Mouse (Mus musculus): ENCODE data around the gene Fam107a. TPM values are rescaled to one million over a fixed set of nuclear protein-coding genes. Genes with fewer than 3 reads are reported as not detected.

The Fam107a gene
- total and polyA plus RNA-seq, 3 experiments: not detected

DNA sequence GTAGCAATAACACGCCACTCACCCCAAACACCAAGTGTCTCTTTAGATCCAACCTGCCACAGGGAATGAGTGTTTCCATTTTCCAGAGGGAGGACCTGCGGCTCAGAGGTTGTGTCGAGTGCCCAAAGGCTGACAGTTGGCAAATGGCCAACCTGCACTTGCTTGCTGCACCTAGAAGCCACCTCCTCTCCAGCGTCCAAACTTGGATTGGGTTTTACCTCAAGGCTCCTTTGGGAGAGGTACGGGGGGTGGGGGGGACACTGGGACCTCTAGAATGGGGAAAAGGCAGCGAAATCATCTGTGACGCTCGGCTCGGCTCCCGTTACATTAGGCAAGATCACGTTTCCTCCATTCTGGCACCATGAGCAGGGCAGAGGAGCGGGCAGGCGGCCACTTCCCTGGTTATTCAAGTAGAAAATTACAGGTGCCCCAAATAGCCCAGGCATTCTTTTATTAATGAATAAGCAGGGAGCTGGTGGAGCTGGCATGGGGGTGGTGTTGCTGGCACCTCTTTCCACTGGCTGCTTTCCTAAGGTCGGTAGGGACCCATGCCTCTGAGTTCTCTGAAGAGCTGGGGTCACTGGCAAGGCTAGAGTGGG lies 13.6 kb upstream of the Fam107a start:
- no peak overlapping the region for H3K27ac ChIP-seq (ENCODE audit: control insufficient read depth, low read depth, low read length)
- H3K4me3 ChIP-seq (ENCODE audit: control insufficient read depth in 1 of 2, insufficient read depth in 1 of 2, low read depth in 2 of 2, low read length in 2 of 2): no peak overlapping the region
- no peaks in the 10 kb centered on the region for H3K4me1 ChIP-seq (ENCODE audit: control insufficient read depth in 1 of 2, insufficient read depth in 2 of 2, low read length in 2 of 2)
- DNase-seq (ENCODE audit: low read depth, low spot score): no peak
- H3K9me3 ChIP-seq (replicated peaks; ENCODE audit: insufficient read depth, low read length): no peaks in the 10 kb centered on the region
- H3K9ac ChIP-seq (ENCODE audit: control insufficient read depth, low read depth, low read length, poor library complexity, severe bottlenecking): no peak overlapping the region
- H3K36me3 ChIP-seq (ENCODE audit: control insufficient read depth in 1 of 2, insufficient read depth in 2 of 2, low read length in 2 of 2): no peaks in the 10 kb centered on the region
- H3K27me3 ChIP-seq (ENCODE audit: control insufficient read depth in 1 of 2, insufficient read depth in 2 of 2, low read length in 2 of 2): no peaks in the 10 kb centered on the region
- TF ChIP-seq USF1 (IDR thresholded peaks at IDR 0.05; ENCODE audit: low read depth, low read length): no peak
- no peak for TF ChIP-seq MYC (IDR thresholded peaks at IDR 0.05; ENCODE audit: low read depth, low read length)
- TF ChIP-seq USF2 (IDR thresholded peaks at IDR 0.05; ENCODE audit: borderline replicate concordance in 1 of 2, insufficient read depth in 1 of 2, low read depth in 1 of 2, low read length in 2 of 2): no peak
- no peak for TF ChIP-seq KAT2A (conservative IDR thresholded peaks at IDR 0.05; ENCODE audit: low read depth, low read length)
- TF ChIP-seq NELFE (IDR thresholded peaks at IDR 0.05; ENCODE audit: low read depth, low read length): no peak
- no peak for TF ChIP-seq ETS1 (IDR thresholded peaks at IDR 0.05; ENCODE audit: low read depth, low read length)
- no peak for TF ChIP-seq CHD1 (IDR thresholded peaks at IDR 0.05; ENCODE audit: low read depth, low read length)
- no peak for TF ChIP-seq GABPA (IDR thresholded peaks at IDR 0.05; ENCODE audit: low read depth, low read length)
- TF ChIP-seq RCOR1 (IDR thresholded peaks at IDR 0.05; ENCODE audit: low read depth, low read length): no peak
- no peak for TF ChIP-seq POLR2A (IDR thresholded peaks at IDR 0.05; ENCODE audit: control insufficient read depth in 1 of 2, insufficient read depth in 1 of 2, low read depth in 1 of 2, low read length in 2 of 2, poor library complexity in 1 of 2)
- no peak for TF ChIP-seq HCFC1 (IDR thresholded peaks at IDR 0.05; ENCODE audit: low read depth, low read length)
- no peak for TF ChIP-seq RAD21 (IDR thresholded peaks at IDR 0.05; ENCODE audit: low read depth, low read length)
- no peak for TF ChIP-seq POLR2AphosphoS5 (IDR thresholded peaks at IDR 0.05; ENCODE audit: borderline replicate concordance, low read depth, low read length)
- no peak for TF ChIP-seq ZMIZ1 (IDR thresholded peaks at IDR 0.05; ENCODE audit: low read depth, low read length)
- H3K79me2 ChIP-seq (ENCODE audit: control insufficient read depth, insufficient read depth, low read length, poor library complexity): no peaks in the 10 kb centered on the region

DNA sequence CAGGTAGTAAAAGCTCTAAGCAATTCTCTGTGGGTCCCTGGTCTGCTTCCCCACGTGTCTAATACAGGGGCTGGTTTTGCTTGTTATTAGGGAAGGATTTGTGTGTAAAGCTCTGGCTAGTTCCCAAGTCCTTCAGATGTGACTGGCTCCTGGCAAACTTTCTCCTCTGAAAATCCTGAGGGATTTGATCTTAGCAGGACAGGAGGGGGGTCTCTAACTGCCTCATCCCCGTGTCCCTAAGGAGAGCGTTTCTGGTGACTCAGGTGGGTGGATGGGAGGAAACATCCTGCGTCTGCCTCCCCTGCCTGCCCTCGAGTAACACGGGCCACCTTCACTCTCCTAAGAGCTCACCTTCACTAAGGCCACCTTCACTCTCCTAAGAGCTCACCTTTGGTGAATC lies 12.6 kb upstream of the Fam107a start:
- Histone ChIP-seq H3K9me3 (replicated peaks; ENCODE audit: insufficient read depth, low read length) (no peaks in the 10 kb centered on the region), H3K27ac (ENCODE audit: control insufficient read depth, low read depth, low read length) (no peak overlapping the region), H3K4me3 (ENCODE audit: control insufficient read depth in 1 of 2, insufficient read depth in 1 of 2, low read depth in 2 of 2, low read length in 2 of 2) (no peak overlapping the region), H3K27me3 (ENCODE audit: control insufficient read depth in 1 of 2, insufficient read depth in 2 of 2, low read length in 2 of 2) (no peaks in the 10 kb centered on the region), H3K9ac (ENCODE audit: control insufficient read depth, low read depth, low read length, poor library complexity, severe bottlenecking) (no peak overlapping the region), H3K36me3 (ENCODE audit: control insufficient read depth in 1 of 2, insufficient read depth in 2 of 2, low read length in 2 of 2) (no peaks in the 10 kb centered on the region), H3K4me1 (ENCODE audit: control insufficient read depth in 1 of 2, insufficient read depth in 2 of 2, low read length in 2 of 2) (no peaks in the 10 kb centered on the region), H3K79me2 (ENCODE audit: control insufficient read depth, insufficient read depth, low read length, poor library complexity) (no peaks in the 10 kb centered on the region)
- TF ChIP-seq MAZ (IDR thresholded peaks at IDR 0.05; ENCODE audit: low read depth, low read length): no peak
- TF ChIP-seq RCOR1 (IDR thresholded peaks at IDR 0.05; ENCODE audit: low read depth, low read length): no peak
- no peak for TF ChIP-seq TCF12 (IDR thresholded peaks at IDR 0.05; ENCODE audit: low read depth, low read length)
- TF ChIP-seq SIN3A (IDR thresholded peaks at IDR 0.05; ENCODE audit: low read length): no peak
- TF ChIP-seq MYC (IDR thresholded peaks at IDR 0.05; ENCODE audit: low read depth, low read length): no peak
- TF ChIP-seq MAFK (IDR thresholded peaks at IDR 0.05; ENCODE audit: borderline replicate concordance, low read depth, low read length): no peak
- no peak for DNase-seq (ENCODE audit: low read depth, low spot score)

All from MEL (cell line).